Mouse (Mus musculus): ENCODE results near the gene Twf2.
"Not testable (repeated sequence)": the region's sequence is repeated elsewhere in the genome, so short reads cannot be mapped to it uniquely, and the experiment has no call there.

Twf2 gene

GRCm38 (mm10) chr9:106202819-106203636 lies at the start of gene Twf2:
Gene Twf2 (plus strand): TSS chr9:106203108.
- Histone ChIP-seq H3K36me3 (ENCODE audit: control insufficient read depth, insufficient read depth, low read length, poor library complexity, severe bottlenecking) (no peaks in the 10 kb centered on the region; the same call in none of the 2 replicates), H3K27me3 (ENCODE audit: control insufficient read depth, insufficient read depth, low read length, poor library complexity, severe bottlenecking) (no peaks in the 10 kb centered on the region)
- peak; percentile 93 for DNase-seq (ENCODE audit: low read depth, low spot score)

GRCm38 (mm10) chr9:106154106-106154505 lies 48.8 kb upstream of the Twf2 start:
- H3K27me3 ChIP-seq (ENCODE audit: control insufficient read depth, insufficient read depth, low read length, poor library complexity, severe bottlenecking) = no peaks in the 10 kb centered on the region
- DNase-seq (ENCODE audit: low read depth, low spot score) = no peak

GRCm38 (mm10) chr9:106156419-106156818 lies 46.5 kb upstream of the Twf2 start:
- no peaks in the 10 kb centered on the region for H3K27me3 ChIP-seq (ENCODE audit: control insufficient read depth, insufficient read depth, low read length, poor library complexity, severe bottlenecking)
- DNase-seq (ENCODE audit: low read depth, low spot score) = peak; percentile 67
- no peaks in the 10 kb centered on the region for H3K36me3 ChIP-seq (ENCODE audit: control insufficient read depth, insufficient read depth, low read length, poor library complexity, severe bottlenecking)

More at GRCm38 (mm10) chr9:106154106-106154505, 48.8 kb upstream of the Twf2 start:
- H3K36me3 ChIP-seq (ENCODE audit: control insufficient read depth, insufficient read depth, low read length, poor library complexity, severe bottlenecking) = no peaks in the 10 kb centered on the region

- Histone ChIP-seq H3K36me3 (ENCODE audit: control insufficient read depth, insufficient read depth, low read length, poor library complexity, severe bottlenecking) (no peaks in the 10 kb centered on the region), H3K27me3 (ENCODE audit: control insufficient read depth, insufficient read depth, low read length, poor library complexity, severe bottlenecking) (no peaks in the 10 kb centered on the region)
- no peak for DNase-seq (ENCODE audit: low read depth, low spot score)
Observed at GRCm38 (mm10) chr9:106156921-106157622, 45.8 kb upstream of the Twf2 start.

GRCm38 (mm10) chr9:106157623-106157925 lies 45.3 kb upstream of the Twf2 start:
- no peak for DNase-seq (ENCODE audit: low read depth, low spot score)
- H3K27me3 ChIP-seq (ENCODE audit: control insufficient read depth, insufficient read depth, low read length, poor library complexity, severe bottlenecking) = no peaks in the 10 kb centered on the region
- H3K36me3 ChIP-seq (ENCODE audit: control insufficient read depth, insufficient read depth, low read length, poor library complexity, severe bottlenecking) = no peaks in the 10 kb centered on the region

- H3K27me3 ChIP-seq (ENCODE audit: control insufficient read depth, insufficient read depth, low read length, poor library complexity, severe bottlenecking) = no peaks in the 10 kb centered on the region
- no peak for DNase-seq (ENCODE audit: low read depth, low spot score)
- H3K36me3 ChIP-seq (ENCODE audit: control insufficient read depth, insufficient read depth, low read length, poor library complexity, severe bottlenecking) = no peaks in the 10 kb centered on the region
Observed at GRCm38 (mm10) chr9:106158037-106158491, 44.8 kb upstream of the Twf2 start, which contains the start of gene Glyctk. Gene Glyctk (minus strand): TSS chr9:106158138.

GRCm38 (mm10) chr9:106159237-106159636 lies 43.7 kb upstream of the Twf2 start:
- no peak for DNase-seq (ENCODE audit: low read depth, low spot score)
- no peaks in the 10 kb centered on the region for H3K27me3 ChIP-seq (ENCODE audit: control insufficient read depth, insufficient read depth, low read length, poor library complexity, severe bottlenecking)
- H3K36me3 ChIP-seq (ENCODE audit: control insufficient read depth, insufficient read depth, low read length, poor library complexity, severe bottlenecking) = no peaks in the 10 kb centered on the region

GRCm38 (mm10) chr9:106159784-106160301 lies 43.1 kb upstream of the Twf2 start:
- H3K36me3 ChIP-seq (ENCODE audit: control insufficient read depth, insufficient read depth, low read length, poor library complexity, severe bottlenecking) = no peaks in the 10 kb centered on the region
- 0 out of 2 replicates have a peak, but pooled peaks cover 2% of the 10 kb centered on the region for H3K27me3 ChIP-seq (ENCODE audit: control insufficient read depth, insufficient read depth, low read length, poor library complexity, severe bottlenecking)
- peak; percentile 93 for DNase-seq (ENCODE audit: low read depth, low spot score)

GRCm38 (mm10) chr9:106160426-106160825 lies 42.5 kb upstream of the Twf2 start:
- Histone ChIP-seq H3K27me3 (ENCODE audit: control insufficient read depth, insufficient read depth, low read length, poor library complexity, severe bottlenecking) (0 out of 2 replicates have a peak, but pooled peaks cover 2% of the 10 kb centered on the region), H3K36me3 (ENCODE audit: control insufficient read depth, insufficient read depth, low read length, poor library complexity, severe bottlenecking) (no peaks in the 10 kb centered on the region)
- no peak for DNase-seq (ENCODE audit: low read depth, low spot score)

- Histone ChIP-seq H3K36me3 (ENCODE audit: control insufficient read depth, insufficient read depth, low read length, poor library complexity, severe bottlenecking) (no peaks in the 10 kb centered on the region), H3K27me3 (ENCODE audit: control insufficient read depth, insufficient read depth, low read length, poor library complexity, severe bottlenecking) (0 out of 2 replicates have a peak, but pooled peaks cover 2% of the 10 kb centered on the region)
- no peak for DNase-seq (ENCODE audit: low read depth, low spot score)
Observed at GRCm38 (mm10) chr9:106166709-106167108, 36.2 kb upstream of the Twf2 start.

GRCm38 (mm10) chr9:106167241-106167640 lies 35.7 kb upstream of the Twf2 start:
- Histone ChIP-seq H3K27me3 (ENCODE audit: control insufficient read depth, insufficient read depth, low read length, poor library complexity, severe bottlenecking) (0 out of 2 replicates have a peak, but pooled peaks cover 2% of the 10 kb centered on the region), H3K36me3 (ENCODE audit: control insufficient read depth, insufficient read depth, low read length, poor library complexity, severe bottlenecking) (no peaks in the 10 kb centered on the region)
- DNase-seq (ENCODE audit: low read depth, low spot score) = no peak

- Histone ChIP-seq H3K27me3 (ENCODE audit: control insufficient read depth, insufficient read depth, low read length, poor library complexity, severe bottlenecking) (0 out of 2 replicates have a peak, but pooled peaks cover 2% of the 10 kb centered on the region), H3K36me3 (ENCODE audit: control insufficient read depth, insufficient read depth, low read length, poor library complexity, severe bottlenecking) (no peaks in the 10 kb centered on the region)
- no peak for DNase-seq (ENCODE audit: low read depth, low spot score)
Observed at GRCm38 (mm10) chr9:106167703-106168102, 35.2 kb upstream of the Twf2 start.

- not testable (repeated sequence) for H3K27me3 ChIP-seq (ENCODE audit: control insufficient read depth, insufficient read depth, low read length, poor library complexity, severe bottlenecking); DNase-seq (ENCODE audit: low read depth, low spot score); H3K36me3 ChIP-seq (ENCODE audit: control insufficient read depth, insufficient read depth, low read length, poor library complexity, severe bottlenecking)
Observed at GRCm38 (mm10) chr9:106169006-106169405, 33.9 kb upstream of the Twf2 start.

- DNase-seq (ENCODE audit: low read depth, low spot score) = no peak
- H3K27me3 ChIP-seq (ENCODE audit: control insufficient read depth, insufficient read depth, low read length, poor library complexity, severe bottlenecking) = no peaks in the 10 kb centered on the region
- no peaks in the 10 kb centered on the region for H3K36me3 ChIP-seq (ENCODE audit: control insufficient read depth, insufficient read depth, low read length, poor library complexity, severe bottlenecking)
Observed at GRCm38 (mm10) chr9:106169917-106170316, 33.0 kb upstream of the Twf2 start.
